Mouse (Mus musculus) heart, postnatal 36 days (tissue): ENCODE data around the gene Thap8. TPM values are rescaled to one million over a fixed set of nuclear protein-coding genes. Genes with fewer than 3 reads are reported as not detected.
A peak's percentile ranks its signal among the peaks of the same experiment; 100 is the strongest.
"Not testable (repeated sequence)": the region's sequence is repeated elsewhere in the genome, so short reads cannot be mapped to it uniquely, and the experiment has no call there.

Experiments
- DNase-seq, 2 experiments: peaks; one replicate each; pipeline ENCODE4 v3.0.0; 2021 to 2022
- intact Hi-C: fragments of 180-260 bp; cut with DNase I; formaldehyde crosslinking; loops from one replicate; pipeline ENCODE4 v1.15.1; 2025
- total RNA-seq, 2 experiments: library from RNA; stranded (reverse); gene quantifications; 2 replicates each; pipeline ENCODE4 v1.2.3; 2021

The Thap8 gene
- under 1 TPM; 0.22 to 0.35 TPM for total RNA-seq

- intact Hi-C loops: loop anchor here (5.0 kb wide), 1 partner anchor 113 kb away; the partner anchor contains the start of gene Zfp146
- peak; percentile 88 to 89 for DNase-seq
Observed at GRCm38 (mm10) chr7:30279951-30280669, at the start of gene Thap8, which contains the start of gene Wdr62. Gene Thap8 (plus strand): TSS chr7:30280094. Gene Wdr62 (minus strand): TSS chr7:30280419.

- DNase-seq: no peak
- intact Hi-C loops: no loop called here
Observed at GRCm38 (mm10) chr7:30231328-30231668, 48.6 kb upstream of the Thap8 start.

GRCm38 (mm10) chr7:30231669-30232454 is 48.0 kb upstream of the Thap8 start, which contains the start of the genes Polr2i and Tbcb:
Gene Polr2i (plus strand): TSS chr7:30231948.
Gene Tbcb (minus strand): TSS chr7:30232272.
- intact Hi-C loops: no loop called here

GRCm38 (mm10) chr7:30232631-30233148 is 47.2 kb upstream of the Thap8 start:
- DNase-seq: peak in 1 of 2 experiments; percentile 53
- intact Hi-C loops: no loop called here

More at GRCm38 (mm10) chr7:30231669-30232454, 48.0 kb upstream of the Thap8 start, which contains the start of the genes Polr2i and Tbcb:
- DNase-seq: peak; percentile 97 to 98

GRCm38 (mm10) chr7:30233387-30233786 is 46.5 kb upstream of the Thap8 start:
- DNase-seq: no peak
- intact Hi-C loops: no loop called here

GRCm38 (mm10) chr7:30234276-30234858 is 45.5 kb upstream of the Thap8 start:
- intact Hi-C loops: no loop called here
- no peak for DNase-seq

- DNase-seq: no peak
- intact Hi-C loops: no loop called here
Observed at GRCm38 (mm10) chr7:30235091-30235490, 44.8 kb upstream of the Thap8 start.

GRCm38 (mm10) chr7:30235625-30236024 is 44.3 kb upstream of the Thap8 start, which contains the start of gene Ovol3:
Gene Ovol3 (minus strand): TSS chr7:30235725.
- intact Hi-C loops: no loop called here
- no peak for DNase-seq

GRCm38 (mm10) chr7:30237374-30237773 is 42.5 kb upstream of the Thap8 start:
- intact Hi-C loops: not testable (repeated sequence)

GRCm38 (mm10) chr7:30251956-30252954 is 27.6 kb upstream of the Thap8 start:
- DNase-seq: no peak
- intact Hi-C loops: no loop called here

More at GRCm38 (mm10) chr7:30237374-30237773, 42.5 kb upstream of the Thap8 start:
- not testable (repeated sequence) for DNase-seq

- intact Hi-C loops: no loop called here
- DNase-seq: no peak
Observed at GRCm38 (mm10) chr7:30265041-30265440, 14.9 kb upstream of the Thap8 start.

- intact Hi-C loops: no loop called here
- no peak for DNase-seq
Observed at GRCm38 (mm10) chr7:30265531-30265930, 14.4 kb upstream of the Thap8 start.

GRCm38 (mm10) chr7:30265935-30266334 is 14.0 kb upstream of the Thap8 start:
- intact Hi-C loops: no loop called here
- DNase-seq: no peak

- intact Hi-C loops: no loop called here
- DNase-seq: no peak
Observed at GRCm38 (mm10) chr7:30266780-30267179, 13.1 kb upstream of the Thap8 start.

GRCm38 (mm10) chr7:30269641-30270040 is 10.3 kb upstream of the Thap8 start:
- intact Hi-C loops: no loop called here
- no peak for DNase-seq

GRCm38 (mm10) chr7:30274383-30274782 is 5.5 kb upstream of the Thap8 start:
- intact Hi-C loops: no loop called here
- DNase-seq: no peak

- intact Hi-C loops: no loop called here
- DNase-seq: no peak
Observed at GRCm38 (mm10) chr7:30278911-30279310, 983 bp upstream of the Thap8 start.

- intact Hi-C loops: no loop called here
Observed at GRCm38 (mm10) chr7:30279536-30279935, 358 bp upstream of the Thap8 start.

GRCm38 (mm10) chr7:30280670-30281138 is 810 bp downstream of the Thap8 start:
- intact Hi-C loops: loop anchor here (5.0 kb wide), 1 partner anchor 113 kb away; the partner anchor contains the start of gene Zfp146
- peak; percentile 81 to 88 for DNase-seq

More at GRCm38 (mm10) chr7:30279536-30279935, 358 bp upstream of the Thap8 start:
- DNase-seq: no peak
